ENCODE assay signal across 9 mouse cellular contexts in genomic region chr1:185262565-185262964, GRCm38 (mm10). TPM values are rescaled to one million over a fixed set of nuclear protein-coding genes. Genes with fewer than 3 reads are reported as not detected.
DNase-seq lines count a peak whose midpoint lies in the region; ATAC-seq and TF ChIP-seq lines count a peak whose summit lies in the region.
"Had no signal": no experiment of that assay in that cellular context is flagged by ENCODE, and none has a peak within 500 bp of the region (broad histone marks: within the 10 kb centered on the region; RNA-seq: fewer than 3 reads in every experiment).

No protein-coding gene starts in this region.

- H3K4me3 ChIP-seq in heart, embryonic 12.5 days, result no peak overlapping the region
- H3K4me3 ChIP-seq in forebrain, postnatal 0 days (ENCODE audit: low read depth, low read length), result no peak overlapping the region
- H3K4me3 ChIP-seq: limb, embryonic 13.5 days had no signal

- ATAC-seq in heart, embryonic 12.5 days (ENCODE audit: insufficient number of reproducible peaks, low FRiP score), result peak; percentile 51
- peak; percentile 45; the same call in 1 of the 2 replicates for ATAC-seq in forebrain, postnatal 0 days

- H3K27me3 ChIP-seq in heart, embryonic 12.5 days (replicated peaks), result no peaks in the 10 kb centered on the region
- no peaks in the 10 kb centered on the region for H3K27me3 ChIP-seq in forebrain, postnatal 0 days (ENCODE audit: insufficient read depth, low read length)
- H3K27me3 ChIP-seq: limb, embryonic 13.5 days had no signal

- H3K4me2 ChIP-seq in heart, embryonic 12.5 days, result no peak overlapping the region
- no peak overlapping the region for H3K4me2 ChIP-seq in forebrain, postnatal 0 days (ENCODE audit: low read depth)
- H3K4me2 ChIP-seq: limb, embryonic 13.5 days had no signal

- no peaks in the 10 kb centered on the region for H3K9me3 ChIP-seq in heart, embryonic 12.5 days (replicated peaks)
- H3K9me3 ChIP-seq in forebrain, postnatal 0 days (ENCODE audit: low read length), result no peaks in the 10 kb centered on the region
- H3K9me3 ChIP-seq: limb, embryonic 13.5 days had no signal

- no peak overlapping the region for H3K27ac ChIP-seq in heart, embryonic 12.5 days (ENCODE audit: poor library complexity, severe bottlenecking)
- no peak overlapping the region for H3K27ac ChIP-seq in forebrain, postnatal 0 days (ENCODE audit: low read depth, low read length)
- H3K27ac ChIP-seq: limb, embryonic 13.5 days had no signal

- no peak overlapping the region for H3K9ac ChIP-seq in heart, embryonic 12.5 days
- no peak overlapping the region for H3K9ac ChIP-seq in forebrain, postnatal 0 days
- H3K9ac ChIP-seq: limb, embryonic 13.5 days had no signal

- 30% methylated on average over 14 of the region's 14 CpGs for WGBS in heart, embryonic 12.5 days
- 65% methylated on average over 14 of the region's 14 CpGs for WGBS in forebrain, postnatal 0 days

- H3K4me1 ChIP-seq in heart, embryonic 12.5 days (replicated peaks), result peaks cover 10% of the 10 kb centered on the region
- no peaks in the 10 kb centered on the region for H3K4me1 ChIP-seq in forebrain, postnatal 0 days (ENCODE audit: insufficient read depth)
- H3K4me1 ChIP-seq: limb, embryonic 13.5 days had no signal

- DNase-seq in heart, adult 8-10 months (ENCODE audit: low spot score), result no peak
- DNase-seq in thymus, postnatal 0 days (ENCODE audit: low spot score), result peak; percentile 11
- DNase-seq in thymus, postnatal 25 days, result no peak
- peak; percentile 32 for DNase-seq in forebrain, postnatal 0 days
- peak; percentile 34 for DNase-seq in lung, postnatal 14 days
- no peak for DNase-seq in adipocyte (ENCODE audit: low spot score)
- no peak for DNase-seq in spleen, postnatal 4 days (ENCODE audit: low spot score in 2 of 2)

- peak; percentile 78 for TF ChIP-seq CTCF in forebrain, postnatal 0 days (IDR thresholded peaks at IDR 0.05; ENCODE audit: low read depth)

- peaks cover 71% of the 10 kb centered on the region for H3K36me3 ChIP-seq in heart, embryonic 12.5 days
- peaks cover 85% of the 10 kb centered on the region for H3K36me3 ChIP-seq in forebrain, postnatal 0 days (ENCODE audit: insufficient read depth)

RNA-seq across cellular contexts. Expression of gene Rab3gap2, which starts 58.6 kb away (rescaled TPM):
- 19.0 and 19.1 TPM in 2 replicates for polyA plus RNA-seq in heart, embryonic 12.5 days (2016; fragmentation: Nextera tagmentation; extraction: Ambion mirVana)
- 10 to 100 TPM; 19.6 to 23.0 (median 20.8) TPM for total RNA-seq in heart, adult 8-10 months (2022)
- 16.2 and 16.8 TPM in 2 replicates for polyA plus RNA-seq in thymus, postnatal 0 days (2015; fragmentation: Nextera tagmentation; extraction: Ambion mirVana)
- 30.2 and 37.3 TPM in 2 replicates for total RNA-seq in forebrain, postnatal 0 days (2014; rRNA removed)
- 13.3 and 19.5 TPM in 2 replicates for polyA plus RNA-seq in forebrain, postnatal 0 days (2015; fragmentation: Nextera tagmentation; extraction: Ambion mirVana)

Comparison
In these comparisons a context has a peak if more than half of its experiments do, and no peak if none do; other contexts are left out.
1. DNase-seq: peak in thymus, postnatal 0 days (single experiment), forebrain, postnatal 0 days (single experiment) and lung, postnatal 14 days (single experiment); none in heart, adult 8-10 months (single experiment), thymus, postnatal 25 days (single experiment), adipocyte (single experiment) and spleen, postnatal 4 days (0 of 2).